Mouse (Mus musculus) lung, postnatal 36 days (tissue): Measurements from ENCODE around the gene Gm16181.

Experiments
- DNase-seq: peaks from one replicate; pipeline ENCODE4 v3.0.0; 2022; ENCODE audit warnings: mixed read lengths

Gm16181 gene

GRCm38 (mm10) chr17:35196321-35196641, 24.4 kb upstream of the Gm16181 start:
- no peak for DNase-seq

GRCm38 (mm10) chr17:35197126-35197525, 23.5 kb upstream of the Gm16181 start:
- no peak for DNase-seq

GRCm38 (mm10) chr17:35198029-35198428, 22.6 kb upstream of the Gm16181 start:
- no peak for DNase-seq

GRCm38 (mm10) chr17:35198946-35199345, 21.7 kb upstream of the Gm16181 start:
- DNase-seq, result no peak

- DNase-seq, result peak; percentile 65
These were observed 20.2 kb upstream of the Gm16181 start for GRCm38 (mm10) chr17:35200398-35200797.

- no peak for DNase-seq
These were observed 19.5 kb upstream of the Gm16181 start for GRCm38 (mm10) chr17:35201128-35201527.

- DNase-seq, result peak; percentile 73
These were observed 18.8 kb upstream of the Gm16181 start, which contains the start of gene Tnf for GRCm38 (mm10) chr17:35201787-35202186. Gene Tnf (minus strand): TSS chr17:35202007.

- no peak for DNase-seq
These were observed 18.2 kb upstream of the Gm16181 start for GRCm38 (mm10) chr17:35202442-35202841.

- DNase-seq, result peak; percentile 45
These were observed 15.9 kb upstream of the Gm16181 start, which contains the start of gene Lta for GRCm38 (mm10) chr17:35204494-35205379. Gene Lta (minus strand): TSS chr17:35205351.

GRCm38 (mm10) chr17:35205380-35205769, 15.3 kb upstream of the Gm16181 start:
- no peak for DNase-seq

GRCm38 (mm10) chr17:35209785-35210535, 10.7 kb upstream of the Gm16181 start:
- peak; percentile 48 for DNase-seq

- DNase-seq, result no peak
These were observed 10.0 kb upstream of the Gm16181 start for GRCm38 (mm10) chr17:35210593-35210992.

GRCm38 (mm10) chr17:35213071-35213470, 7.6 kb upstream of the Gm16181 start:
- no peak for DNase-seq

- DNase-seq, result peak; percentile 67
These were observed 2.0 kb upstream of the Gm16181 start for GRCm38 (mm10) chr17:35218516-35219193.

- DNase-seq, result peak; percentile 59
These were observed 1.0 kb upstream of the Gm16181 start for GRCm38 (mm10) chr17:35219601-35220041.

GRCm38 (mm10) chr17:35222299-35222698, 1.7 kb downstream of the Gm16181 start:
- peak; percentile 63 for DNase-seq

- DNase-seq, result no peak
These were observed 4.0 kb downstream of the Gm16181 start for GRCm38 (mm10) chr17:35224641-35225040.

GRCm38 (mm10) chr17:35225456-35225855, 4.8 kb downstream of the Gm16181 start:
- no peak for DNase-seq

GRCm38 (mm10) chr17:35226561-35227046, 6.0 kb downstream of the Gm16181 start:
- no peak for DNase-seq

GRCm38 (mm10) chr17:35231022-35231421, 10.4 kb downstream of the Gm16181 start:
- no peak for DNase-seq

GRCm38 (mm10) chr17:35232043-35232442, 11.4 kb downstream of the Gm16181 start:
- DNase-seq, result peak; percentile 92

- no peak for DNase-seq
These were observed 12.0 kb downstream of the Gm16181 start for GRCm38 (mm10) chr17:35232659-35233058.
